Mouse (Mus musculus) stomach, postnatal 0 days (tissue): ENCODE measurements around the gene Snx5.

Source experiments
- CTCF ChIP-seq: IDR thresholded peaks from 2 replicates; pipeline ENCODE4 v1.5.1; 2016; ENCODE audit warnings: antibody characterized with exemption, low read depth, mild to moderate bottlenecking, moderate library complexity
- EP300 ChIP-seq: optimal IDR thresholded peaks from 2 replicates; pipeline ENCODE3; 2016; ENCODE audit warnings: antibody characterized with exemption

DNA sequence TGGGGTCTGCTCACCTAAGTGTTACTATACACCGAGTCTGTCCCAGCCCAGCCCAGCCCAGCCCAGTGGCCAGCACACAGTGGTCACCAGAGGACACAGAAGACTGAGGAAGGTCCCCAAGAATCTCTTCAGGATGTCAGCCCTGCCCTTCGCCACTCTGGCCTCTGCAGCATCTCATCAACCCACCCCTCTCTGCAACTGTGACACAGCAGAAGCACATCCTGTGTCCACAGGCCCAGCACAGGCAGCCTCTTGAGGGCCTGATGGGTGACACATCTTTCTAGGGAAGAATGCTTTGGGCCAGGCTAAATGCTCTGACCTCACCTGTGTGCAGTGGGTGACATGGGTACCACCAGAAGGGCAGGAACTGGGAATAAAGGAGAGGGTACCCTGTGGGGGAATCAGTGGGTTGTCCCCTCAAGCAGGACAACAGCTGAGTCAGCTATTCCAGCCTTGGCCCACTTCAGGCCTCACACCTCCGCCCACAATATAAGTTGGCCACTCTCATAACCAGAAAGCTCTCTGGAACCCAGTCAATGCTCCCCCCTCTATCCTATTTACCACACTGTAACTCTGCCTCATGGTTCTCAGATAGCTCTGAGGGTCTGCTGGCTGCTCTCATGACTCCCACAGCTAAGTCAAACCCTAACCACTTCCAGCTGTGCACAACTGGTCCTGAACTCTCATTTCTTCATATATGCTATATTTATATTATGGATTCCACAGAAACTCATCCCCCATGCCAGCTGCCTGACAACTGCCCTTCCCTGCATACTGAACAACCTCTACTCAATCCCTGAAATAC lies 30.4 kb downstream of the Snx5 start:
- TF ChIP-seq CTCF, result no peak
- no peak for TF ChIP-seq EP300
